Mouse (Mus musculus): Measurements from ENCODE around the gene Acsf2. TPM values are rescaled to one million over a fixed set of nuclear protein-coding genes. Genes with fewer than 3 reads are reported as not detected.

Acsf2 gene
- polyA plus RNA-seq (2012; rRNA removed): 9.9 and 11.3 TPM in 2 replicates

GRCm38 (mm10) chr11:94601321-94602281 is at the start of gene Acsf2:
TSS of gene Acsf2 (minus strand) at chr11:94601871.

GRCm38 (mm10) chr11:94629199-94629883 is 27.7 kb upstream of the Acsf2 start, which contains the start of gene Lrrc59:
TSS of gene Lrrc59 (plus strand) at chr11:94629767.

GRCm38 (mm10) chr11:94564437-94565150 is 37.1 kb downstream of the Acsf2 start, which contains the start of gene Chad:
TSS of gene Chad (plus strand) at chr11:94565047.

GRCm38 (mm10) chr11:94548888-94549690 is 52.6 kb downstream of the Acsf2 start, which contains the start of gene Rsad1:
TSS of gene Rsad1 (minus strand) at chr11:94549255.

GRCm38 (mm10) chr11:94521219-94521843 is 80.3 kb downstream of the Acsf2 start, which contains the start of gene Mycbpap:
TSS of gene Mycbpap (minus strand) at chr11:94521742.

Other genes starting within 250 kb of the Acsf2 start
- gene Abcc3, start 208.9 kb downstream of the Acsf2 start, polyA plus RNA-seq (2012; rRNA removed): 129 and 173 TPM in 2 replicates
- gene Cacna1g, start 127.7 kb downstream of the Acsf2 start, polyA plus RNA-seq (2012; rRNA removed): 5.4 and 8.9 TPM in 2 replicates
- gene Spata20, start 115.7 kb downstream of the Acsf2 start, polyA plus RNA-seq (2012; rRNA removed): 0.23 and 0.24 TPM in 2 replicates
- gene Epn3, start 101.9 kb downstream of the Acsf2 start, polyA plus RNA-seq (2012; rRNA removed): 58.6 and 121 TPM in 2 replicates
- 0.82 and 1.1 TPM in 2 replicates for gene Mycbpap, start 80.1 kb downstream of the Acsf2 start, polyA plus RNA-seq (2012; rRNA removed)
- 5.7 and 6.0 TPM in 2 replicates for gene Rsad1, start 52.6 kb downstream of the Acsf2 start, polyA plus RNA-seq (2012; rRNA removed)
- 15.3 and 21.6 TPM in 2 replicates for gene Chad, start 36.8 kb downstream of the Acsf2 start, polyA plus RNA-seq (2012; rRNA removed)
- 31.1 and 39.8 TPM in 2 replicates for gene Lrrc59, start 27.9 kb upstream of the Acsf2 start, polyA plus RNA-seq (2012; rRNA removed)
- 7.5 and 8.3 TPM in 2 replicates for gene Mrpl27, start 51.9 kb upstream of the Acsf2 start, polyA plus RNA-seq (2012; rRNA removed)
- gene Eme1, start 52.1 kb upstream of the Acsf2 start, polyA plus RNA-seq (2012; rRNA removed): 0.55 and 0.58 TPM in 2 replicates
- gene Xylt2, start 75.6 kb upstream of the Acsf2 start, polyA plus RNA-seq (2012; rRNA removed): 15.4 and 16.1 TPM in 2 replicates
- gene Gm11541, start 102.6 kb upstream of the Acsf2 start, polyA plus RNA-seq (2012; rRNA removed): not detected in 2 replicates
- gene Cdc34b, start 139.9 kb upstream of the Acsf2 start, polyA plus RNA-seq (2012; rRNA removed): 0.08 TPM in 1 of 2 replicates, not detected in the other
- gene Tmem92, start 180.8 kb upstream of the Acsf2 start, polyA plus RNA-seq (2012; rRNA removed): not detected in 2 replicates